Mouse (Mus musculus) spleen, postnatal 4 days (tissue): Measurements from ENCODE around the gene Mybph.
A peak's percentile ranks its signal among the peaks of the same experiment; 100 is the strongest.

Experiments used
- DNase-seq, 2 experiments: peaks; one replicate each; pipeline ENCODE4 v3.0.0; 2022; ENCODE audit warnings: low spot score in 2 of 2

Mybph gene

GRCm38 (mm10) chr1:134188217-134188616, 5.0 kb upstream of the Mybph start:
- DNase-seq = no peak

GRCm38 (mm10) chr1:134188989-134189729, 4.1 kb upstream of the Mybph start:
- DNase-seq = peak in 1 of 2 experiments; percentile 48

GRCm38 (mm10) chr1:134191192-134191591, 2.1 kb upstream of the Mybph start:
- DNase-seq = no peak

GRCm38 (mm10) chr1:134192024-134192423, 1.2 kb upstream of the Mybph start:
- DNase-seq = no peak

GRCm38 (mm10) chr1:134193674-134194197, 488 bp downstream of the Mybph start:
- DNase-seq = no peak

GRCm38 (mm10) chr1:134194298-134195022, 1.2 kb downstream of the Mybph start:
- no peak for DNase-seq

GRCm38 (mm10) chr1:134195117-134195516, 1.9 kb downstream of the Mybph start:
- DNase-seq = no peak

GRCm38 (mm10) chr1:134195571-134195970, 2.3 kb downstream of the Mybph start:
- DNase-seq = no peak

GRCm38 (mm10) chr1:134195979-134196378, 2.7 kb downstream of the Mybph start:
- DNase-seq = no peak

GRCm38 (mm10) chr1:134196386-134196785, 3.1 kb downstream of the Mybph start:
- DNase-seq = peak; percentile 78 to 87

- DNase-seq = no peak
Measured at GRCm38 (mm10) chr1:134197325-134197982, 4.2 kb downstream of the Mybph start.

- no peak for DNase-seq
Measured at GRCm38 (mm10) chr1:134198197-134198995, 5.1 kb downstream of the Mybph start.

GRCm38 (mm10) chr1:134200481-134200880, 7.2 kb downstream of the Mybph start:
- DNase-seq = no peak

- no peak for DNase-seq
Measured at GRCm38 (mm10) chr1:134200998-134201686, 7.9 kb downstream of the Mybph start.

GRCm38 (mm10) chr1:134201751-134202420, 8.6 kb downstream of the Mybph start:
- DNase-seq = no peak

GRCm38 (mm10) chr1:134204230-134204629, 11.0 kb downstream of the Mybph start:
- DNase-seq = no peak

GRCm38 (mm10) chr1:134205296-134206018, 12.2 kb downstream of the Mybph start:
- DNase-seq = no peak

GRCm38 (mm10) chr1:134206085-134206484, 12.8 kb downstream of the Mybph start:
- DNase-seq = no peak

- no peak for DNase-seq
Measured at GRCm38 (mm10) chr1:134210179-134210755, 17.0 kb downstream of the Mybph start.
